Mouse (Mus musculus): ENCODE data around the gene Hist1h1c. TPM values are rescaled to one million over a fixed set of nuclear protein-coding genes. Genes with fewer than 3 reads are reported as not detected.
"Not testable (repeated sequence)": the region's sequence is repeated elsewhere in the genome, so short reads cannot be mapped to it uniquely, and the experiment has no call there.

Gene Hist1h1c
- total RNA-seq (2021): 248 and 316 TPM in 2 replicates
- long read RNA-seq, transcript Hist1h1c-201 (1 exons, 1,560 nt): major isoform, 57 of 57 reads
- long read RNA-seq, partial matches to known transcripts: 0 of 57 reads
- long read RNA-seq, other reads (novel, unspliced or antisense): 0 of 57 reads

GRCm38 (mm10) chr13:23738677-23739068 is at the start of gene Hist1h1c:
Hist1h1c (plus strand) TSS chr13:23738808.
- peak; percentile 85 for DNase-seq

GRCm38 (mm10) chr13:23688956-23689355 is 49.7 kb upstream of the Hist1h1c start:
- DNase-seq: no peak

GRCm38 (mm10) chr13:23689459-23689858 is 49.1 kb upstream of the Hist1h1c start:
- DNase-seq: no peak

- no peak for DNase-seq
These were observed 44.7 kb upstream of the Hist1h1c start for GRCm38 (mm10) chr13:23693856-23694440.

GRCm38 (mm10) chr13:23694956-23695355 is 43.7 kb upstream of the Hist1h1c start:
- no peak for DNase-seq

GRCm38 (mm10) chr13:23695514-23695913 is 43.1 kb upstream of the Hist1h1c start, which contains the start of gene Hist1h1t:
Hist1h1t (plus strand) TSS chr13:23695814.
- no peak for DNase-seq

- no peak for DNase-seq
These were observed 42.5 kb upstream of the Hist1h1c start for GRCm38 (mm10) chr13:23696061-23696474.

- peak; percentile 36 for DNase-seq
These were observed 40.9 kb upstream of the Hist1h1c start for GRCm38 (mm10) chr13:23697491-23698299.

- DNase-seq: peak; percentile 95
These were observed 40.3 kb upstream of the Hist1h1c start, which contains the start of gene Hist1h4c for GRCm38 (mm10) chr13:23698300-23698693. Hist1h4c (minus strand) TSS chr13:23698454.

- no peak for DNase-seq
These were observed 39.6 kb upstream of the Hist1h1c start for GRCm38 (mm10) chr13:23698996-23699395.

- no peak for DNase-seq
These were observed 38.8 kb upstream of the Hist1h1c start for GRCm38 (mm10) chr13:23699767-23700166.

- DNase-seq: peak; percentile 42
These were observed 37.7 kb upstream of the Hist1h1c start for GRCm38 (mm10) chr13:23700786-23701520.

- no peak for DNase-seq
These were observed 36.4 kb upstream of the Hist1h1c start for GRCm38 (mm10) chr13:23702220-23702619.

- DNase-seq: not testable (repeated sequence)
These were observed 35.8 kb upstream of the Hist1h1c start for GRCm38 (mm10) chr13:23702801-23703200.

- no peak for DNase-seq
These were observed 32.8 kb upstream of the Hist1h1c start for GRCm38 (mm10) chr13:23705751-23706356.

- DNase-seq: no peak
These were observed 31.8 kb upstream of the Hist1h1c start for GRCm38 (mm10) chr13:23706771-23707170.

- DNase-seq: no peak
These were observed 30.6 kb upstream of the Hist1h1c start for GRCm38 (mm10) chr13:23708041-23708440.

GRCm38 (mm10) chr13:23708654-23709053 is 30.0 kb upstream of the Hist1h1c start:
- peak; percentile 27 for DNase-seq

GRCm38 (mm10) chr13:23709714-23710373 is 28.8 kb upstream of the Hist1h1c start:
- no peak for DNase-seq

- DNase-seq: peak; percentile 66
These were observed 28.1 kb upstream of the Hist1h1c start, which contains the start of gene Hfe for GRCm38 (mm10) chr13:23710374-23711089. Hfe (minus strand) TSS chr13:23710854.

All from adrenal gland, postnatal 25 days (tissue).